Mouse (Mus musculus): ENCODE measurements around the gene Pskh1.

Pskh1 gene

GRCm38 (mm10) chr8:105900180-105900940, at the start of gene Pskh1:
Gene Pskh1, plus strand, starts transcription at chr8:105900441.
- in situ Hi-C loops (cut with MboI; ENCODE audit: low sequenced_read_pairs), result no loop called here

GRCm38 (mm10) chr8:105850611-105851010, 49.6 kb upstream of the Pskh1 start:
- in situ Hi-C loops (cut with MboI; ENCODE audit: low sequenced_read_pairs), result no loop called here

- in situ Hi-C loops (cut with MboI; ENCODE audit: low sequenced_read_pairs), result no loop called here
These were observed 48.5 kb upstream of the Pskh1 start for GRCm38 (mm10) chr8:105851651-105852143.

GRCm38 (mm10) chr8:105852146-105852729, 48.0 kb upstream of the Pskh1 start:
- in situ Hi-C loops (cut with MboI; ENCODE audit: low sequenced_read_pairs), result no loop called here

- in situ Hi-C loops (cut with MboI; ENCODE audit: low sequenced_read_pairs), result no loop called here
These were observed 47.1 kb upstream of the Pskh1 start, which contains the start of gene Cenpt for GRCm38 (mm10) chr8:105853178-105853577. Gene Cenpt, minus strand, starts transcription at chr8:105853278.

GRCm38 (mm10) chr8:105854303-105854702, 45.9 kb upstream of the Pskh1 start:
- in situ Hi-C loops (cut with MboI; ENCODE audit: low sequenced_read_pairs), result no loop called here

GRCm38 (mm10) chr8:105854715-105855216, 45.5 kb upstream of the Pskh1 start, which contains the start of gene Thap11:
Gene Thap11, plus strand, starts transcription at chr8:105855132.
- in situ Hi-C loops (cut with MboI; ENCODE audit: low sequenced_read_pairs), result no loop called here

GRCm38 (mm10) chr8:105855248-105856167, 44.7 kb upstream of the Pskh1 start:
- in situ Hi-C loops (cut with MboI; ENCODE audit: low sequenced_read_pairs), result no loop called here

- in situ Hi-C loops (cut with MboI; ENCODE audit: low sequenced_read_pairs), result no loop called here
These were observed 43.9 kb upstream of the Pskh1 start for GRCm38 (mm10) chr8:105856168-105856835.

GRCm38 (mm10) chr8:105858495-105858894, 41.7 kb upstream of the Pskh1 start:
- in situ Hi-C loops (cut with MboI; ENCODE audit: low sequenced_read_pairs), result no loop called here

- in situ Hi-C loops (cut with MboI; ENCODE audit: low sequenced_read_pairs), result no loop called here
These were observed 40.9 kb upstream of the Pskh1 start for GRCm38 (mm10) chr8:105859314-105859713.

- in situ Hi-C loops (cut with MboI; ENCODE audit: low sequenced_read_pairs), result no loop called here
These were observed 39.9 kb upstream of the Pskh1 start, which contains the start of gene Nutf2 for GRCm38 (mm10) chr8:105860143-105860981. Gene Nutf2, plus strand, starts transcription at chr8:105860580.

GRCm38 (mm10) chr8:105861951-105862350, 38.3 kb upstream of the Pskh1 start:
- in situ Hi-C loops (cut with MboI; ENCODE audit: low sequenced_read_pairs), result no loop called here

- in situ Hi-C loops (cut with MboI; ENCODE audit: low sequenced_read_pairs), result no loop called here
These were observed 33.7 kb upstream of the Pskh1 start for GRCm38 (mm10) chr8:105866364-105867029.

GRCm38 (mm10) chr8:105874301-105874700, 25.9 kb upstream of the Pskh1 start:
- in situ Hi-C loops (cut with MboI; ENCODE audit: low sequenced_read_pairs), result no loop called here

GRCm38 (mm10) chr8:105880754-105881520, 19.3 kb upstream of the Pskh1 start, which contains the start of gene Edc4:
Gene Edc4, plus strand, starts transcription at chr8:105880881.
- in situ Hi-C loops (cut with MboI; ENCODE audit: low sequenced_read_pairs), result no loop called here

- in situ Hi-C loops (cut with MboI; ENCODE audit: low sequenced_read_pairs), result no loop called here
These were observed 10.3 kb upstream of the Pskh1 start for GRCm38 (mm10) chr8:105889756-105890465.
